Mouse (Mus musculus): ENCODE data around the gene Srp14. TPM values are rescaled to one million over a fixed set of nuclear protein-coding genes. Genes with fewer than 3 reads are reported as not detected.

The Srp14 gene
- 137 and 161 TPM in 2 replicates for polyA plus RNA-seq (2015; fragmentation: Nextera tagmentation; extraction: Ambion mirVana)

DNA sequence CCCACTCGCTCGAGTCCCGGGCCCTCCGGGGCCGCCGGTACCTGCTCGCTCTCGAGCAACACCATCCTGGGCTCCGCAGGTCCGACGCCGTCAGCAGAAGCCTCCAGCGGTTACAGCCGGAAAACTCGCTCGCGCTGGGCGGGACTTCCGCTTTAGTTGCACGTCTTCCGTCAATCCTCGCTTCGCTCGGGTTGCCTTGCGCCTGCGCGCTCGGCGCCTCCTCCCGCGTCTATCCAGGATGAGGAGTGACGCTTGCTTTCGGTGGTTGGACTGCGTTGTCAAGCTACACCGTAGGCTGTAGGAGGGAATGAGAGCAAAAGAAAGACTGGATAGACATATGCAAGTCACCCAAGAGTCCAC is at the start of gene Srp14:
Gene Srp14, minus strand, starts transcription at position 162 of the 360 bp plus-strand sequence.

Other genes starting within 250 kb of the Srp14 start
- not detected in 2 replicates for gene Fsip1, start 222.7 kb downstream of the Srp14 start, polyA plus RNA-seq (2015; fragmentation: Nextera tagmentation; extraction: Ambion mirVana)
- gene Gpr176, start 106.3 kb downstream of the Srp14 start, polyA plus RNA-seq (2015; fragmentation: Nextera tagmentation; extraction: Ambion mirVana), result 0.32 and 0.34 TPM in 2 replicates
- gene Eif2ak4, start 91.1 kb downstream of the Srp14 start, polyA plus RNA-seq (2015; fragmentation: Nextera tagmentation; extraction: Ambion mirVana), result 4.0 and 4.8 TPM in 2 replicates
- 1.2 and 2.1 TPM in 2 replicates for gene Bmf, start 70.0 kb upstream of the Srp14 start, polyA plus RNA-seq (2015; fragmentation: Nextera tagmentation; extraction: Ambion mirVana)
- gene Bub1b, start 118.5 kb upstream of the Srp14 start, polyA plus RNA-seq (2015; fragmentation: Nextera tagmentation; extraction: Ambion mirVana), result 41.6 and 42.6 TPM in 2 replicates
- gene Pak6, start 183.6 kb upstream of the Srp14 start, polyA plus RNA-seq (2015; fragmentation: Nextera tagmentation; extraction: Ambion mirVana), result 0.24 and 0.28 TPM in 2 replicates
- gene Ankrd63, start 224.3 kb upstream of the Srp14 start, polyA plus RNA-seq (2015; fragmentation: Nextera tagmentation; extraction: Ambion mirVana), result 0.06 and 0.12 TPM in 2 replicates
- 4.5 and 6.6 TPM in 2 replicates for gene Plcb2, start 248.7 kb upstream of the Srp14 start, polyA plus RNA-seq (2015; fragmentation: Nextera tagmentation; extraction: Ambion mirVana)

All from spleen, postnatal 0 days (tissue).